Mouse (Mus musculus): ENCODE measurements around the gene Idh3a.
"Not testable (repeated sequence)": the region's sequence is repeated elsewhere in the genome, so short reads cannot be mapped to it uniquely, and the experiment has no call there.

- TF ChIP-seq EP300, CTCF (IDR thresholded peaks at IDR 0.05; ENCODE audit: low read depth): not testable (repeated sequence)
These were observed 7.5 kb downstream of the Idh3a start for GRCm38 (mm10) chr9:54593652-54594051.
